Mouse (Mus musculus) megakaryocyte, embryonic 14.5 days (primary cell): Measurements from ENCODE around the gene Stat5a.

Experiments
- FLI1 ChIP-seq: IDR thresholded peaks from 2 replicates; pipeline ENCODE4 v1.6.1; 2012; ENCODE audit warnings: low read length, inconsistent platforms, mixed read lengths
- GATA1 ChIP-seq: IDR thresholded peaks from 3 replicates; pipeline ENCODE4 v1.6.1; 2012; ENCODE audit warnings: mixed read lengths, low read length, inconsistent platforms, borderline replicate concordance

DNA sequence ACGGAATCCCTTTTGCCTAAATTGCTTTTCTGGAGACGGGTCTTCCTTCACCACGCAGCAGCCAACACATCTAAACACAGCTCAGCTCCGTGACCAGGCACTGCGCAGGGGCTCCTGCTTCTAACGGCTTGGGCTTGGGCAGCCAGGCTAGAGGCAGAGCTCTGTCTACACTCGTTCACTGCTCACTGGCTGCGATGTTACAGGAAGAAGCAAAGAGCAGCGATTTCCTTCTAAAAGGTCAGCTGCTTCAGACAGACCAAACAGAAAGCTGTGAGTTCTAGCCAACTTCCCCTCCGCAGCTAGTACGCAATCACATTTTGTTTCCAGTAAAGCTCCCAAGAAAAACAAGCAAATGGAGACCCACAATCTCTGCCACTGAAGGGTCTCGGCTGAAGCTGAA lies 36.8 kb upstream of the Stat5a start:
- TF ChIP-seq FLI1 = no peak
- TF ChIP-seq GATA1 = no peak
